In genomic region chr16:32517785-32518481, GRCm38 (mm10) we compare ENCODE assay signal across 36 mouse cellular contexts. TPM values are rescaled to one million over a fixed set of nuclear protein-coding genes. Genes with fewer than 3 reads are reported as not detected.
A peak's percentile ranks its signal among the peaks of the same experiment; 100 is the strongest.
DNase-seq lines count a peak whose midpoint lies in the region; ATAC-seq and TF ChIP-seq lines count a peak whose summit lies in the region.
"Had no signal": no experiment of that assay in that cellular context is flagged by ENCODE, and none has a peak within 500 bp of the region (broad histone marks: within the 10 kb centered on the region; RNA-seq: fewer than 3 reads in every experiment).

No protein-coding gene starts in this region.

- no peak overlapping the region for H3K4me3 ChIP-seq in liver, embryonic 12.5 days
- no peak overlapping the region for H3K4me3 ChIP-seq in liver, postnatal 0 days (ENCODE audit: low read depth, low read length)
- H3K4me3 ChIP-seq in lung, adult 2 months (replicated peaks; ENCODE audit: extremely low read depth, low read depth, low read length): no peak overlapping the region
- no peak overlapping the region for H3K4me3 ChIP-seq in midbrain, embryonic 11.5 days (ENCODE audit: low read depth, low read length)
- H3K4me3 ChIP-seq: embryonic facial prominence, embryonic 13.5 days; erythroblast, embryonic 14.5 days; forebrain, embryonic 12.5 days; heart, embryonic 10.5 days; heart, embryonic 15.5 days; midbrain, embryonic 12.5 days; myocyte; neural tube, embryonic 13.5 days had no signal

- peaks cover 98% of the 10 kb centered on the region for H3K4me1 ChIP-seq in liver, embryonic 12.5 days
- peaks cover 47% of the 10 kb centered on the region for H3K4me1 ChIP-seq in liver, postnatal 0 days (ENCODE audit: insufficient read depth)
- no peaks in the 10 kb centered on the region for H3K4me1 ChIP-seq in lung, adult 2 months (ENCODE audit: control insufficient read depth, insufficient read depth, low read length)
- H3K4me1 ChIP-seq in midbrain, embryonic 11.5 days (ENCODE audit: control insufficient read depth, insufficient read depth, low read length): peaks cover 13% of the 10 kb centered on the region

- DNase-seq in liver, postnatal 0 days: no peak
- peak; percentile 35 for DNase-seq in lung, postnatal 25 days (ENCODE audit: low spot score)
- DNase-seq in lung, adult 2 months: no peak
- peak; percentile 53 for DNase-seq in lung, postnatal 36 days
- DNase-seq in adrenal gland, postnatal 10 days: no peak
- no peak for DNase-seq in midbrain, embryonic 11.5 days (ENCODE audit: low spot score, missing footprints)
- DNase-seq: adrenal gland, postnatal 25 days; cerebellum, adult 11-12 months; cerebellum, adult 9-11 months; embryo, embryonic 11 days; gastrocnemius, postnatal 10 days; kidney, adult 9 months; kidney, postnatal 10 days; layer of hippocampus, postnatal 36 days; liver; lung, embryonic 14.5 days; right cerebral cortex, postnatal 14 days; thymus, adult 18-20 months; thymus, postnatal 36 days had no signal

- 78% methylated on average over 12 of the region's 12 CpGs for WGBS in liver, embryonic 12.5 days (ENCODE audit: insufficient replicate concordance)
- 80% methylated on average over 12 of the region's 12 CpGs for WGBS in liver, postnatal 0 days (ENCODE audit: insufficient replicate concordance)
- 78% methylated on average over 12 of the region's 12 CpGs for WGBS in lung, adult 2 months
- WGBS in midbrain, embryonic 11.5 days: 85% methylated on average over 12 of the region's 12 CpGs

- TF ChIP-seq POLR2A in lung, adult 2 months (IDR thresholded peaks at IDR 0.05; ENCODE audit: borderline replicate concordance, extremely low read depth, low read depth, low read length): no peak

- no peaks in the 10 kb centered on the region for H3K36me3 ChIP-seq in liver, embryonic 12.5 days
- H3K36me3 ChIP-seq in liver, postnatal 0 days (replicated peaks; ENCODE audit: insufficient read depth, low read length): no peaks in the 10 kb centered on the region
- no peaks in the 10 kb centered on the region for H3K36me3 ChIP-seq in midbrain, embryonic 11.5 days (ENCODE audit: control insufficient read depth, insufficient read depth, low read length)
- H3K36me3 ChIP-seq: embryonic facial prominence, embryonic 13.5 days; forebrain, embryonic 12.5 days; heart, embryonic 10.5 days; heart, embryonic 15.5 days; midbrain, embryonic 12.5 days; neural tube, embryonic 13.5 days had no signal

- ATAC-seq in liver, embryonic 12.5 days: no peak
- ATAC-seq in liver, postnatal 0 days: no peak
- no peak for ATAC-seq in midbrain, embryonic 11.5 days (ENCODE audit: low FRiP score)
- ATAC-seq: CD4-positive, CD25-positive, alpha-beta regulatory T cell, adult 4 months; hindbrain, embryonic 16.5 days had no signal

- H3K27ac ChIP-seq in liver, embryonic 12.5 days: 0 out of 2 replicates have a peak overlapping the region, but pooled peaks have one; percentile 100
- H3K27ac ChIP-seq in liver, postnatal 0 days (ENCODE audit: low read depth): no peak overlapping the region
- no peak overlapping the region for H3K27ac ChIP-seq in midbrain, embryonic 11.5 days (ENCODE audit: low read depth, low read length)
- H3K27ac ChIP-seq: embryonic facial prominence, embryonic 13.5 days; heart, embryonic 10.5 days; heart, embryonic 15.5 days; stomach, postnatal 0 days had no signal

- no peak overlapping the region for H3K4me2 ChIP-seq in liver, embryonic 12.5 days
- no peak overlapping the region for H3K4me2 ChIP-seq in liver, postnatal 0 days (ENCODE audit: low read depth, low read length)
- H3K4me2 ChIP-seq in midbrain, embryonic 11.5 days: no peak overlapping the region
- H3K4me2 ChIP-seq: embryonic facial prominence, embryonic 13.5 days; forebrain, embryonic 12.5 days; heart, embryonic 15.5 days; lung, embryonic 14.5 days; midbrain, embryonic 12.5 days; neural tube, embryonic 13.5 days had no signal

- no peak for TF ChIP-seq CTCF in liver, postnatal 0 days (IDR thresholded peaks at IDR 0.05; ENCODE audit: low read depth)
- no peak for TF ChIP-seq CTCF in lung, adult 2 months (IDR thresholded peaks at IDR 0.05; ENCODE audit: insufficient read depth, low read length)

- no peak for TF ChIP-seq EP300 in liver, postnatal 0 days (IDR thresholded peaks at IDR 0.05; ENCODE audit: low read depth)

- H3K9ac ChIP-seq in liver, embryonic 12.5 days: no peak overlapping the region
- no peak overlapping the region for H3K9ac ChIP-seq in liver, postnatal 0 days (replicated peaks)
- H3K9ac ChIP-seq in midbrain, embryonic 11.5 days (ENCODE audit: low read length): no peak overlapping the region
- H3K9ac ChIP-seq: embryonic facial prominence, embryonic 13.5 days; forebrain, embryonic 12.5 days; heart, embryonic 15.5 days; lung, embryonic 14.5 days; midbrain, embryonic 12.5 days; neural tube, embryonic 13.5 days had no signal

- no peaks in the 10 kb centered on the region for H3K9me3 ChIP-seq in liver, embryonic 12.5 days (replicated peaks)
- no peaks in the 10 kb centered on the region for H3K9me3 ChIP-seq in liver, postnatal 0 days (ENCODE audit: low read length)
- H3K9me3 ChIP-seq in midbrain, embryonic 11.5 days (ENCODE audit: control insufficient read depth, low read length): no peaks in the 10 kb centered on the region
- H3K9me3 ChIP-seq: embryonic facial prominence, embryonic 13.5 days; forebrain, embryonic 12.5 days; heart, embryonic 10.5 days; heart, embryonic 15.5 days; midbrain, embryonic 12.5 days; neural tube, embryonic 13.5 days had no signal

- H3K27me3 ChIP-seq in liver, embryonic 12.5 days (replicated peaks): no peaks in the 10 kb centered on the region
- H3K27me3 ChIP-seq in liver, postnatal 0 days (ENCODE audit: insufficient read depth, low read length): no peaks in the 10 kb centered on the region
- no peaks in the 10 kb centered on the region for H3K27me3 ChIP-seq in midbrain, embryonic 11.5 days (ENCODE audit: control insufficient read depth, insufficient read depth, low read length)
- H3K27me3 ChIP-seq: embryonic facial prominence, embryonic 13.5 days; heart, embryonic 15.5 days; midbrain, embryonic 12.5 days; neural tube, embryonic 13.5 days had no signal

RNA-seq across cellular contexts. Expression of gene Zdhhc19, which starts 21.9 kb away (rescaled TPM):
- polyA plus RNA-seq in liver, embryonic 12.5 days (2016; fragmentation: Nextera tagmentation; extraction: Ambion mirVana): not detected in 2 replicates
- not detected in 2 replicates for polyA plus RNA-seq in liver, postnatal 0 days (2015; fragmentation: Nextera tagmentation; extraction: Ambion mirVana)
- not detected in 2 replicates for polyA plus RNA-seq in lung, adult 2 months (2012; rRNA removed)
- not detected for total RNA-seq in adrenal gland, postnatal 10 days (2021)
- polyA plus RNA-seq in midbrain, embryonic 11.5 days (2014; fragmentation: Nextera tagmentation; extraction: Ambion mirVana): not detected in 2 replicates
- total RNA-seq: adrenal gland, postnatal 25 days; gastrocnemius, postnatal 10 days; heart, postnatal 25 days; layer of hippocampus, postnatal 36 days; midbrain, postnatal 0 days had no signal
- polyA plus RNA-seq: CD4-positive, CD25-positive, alpha-beta regulatory T cell, adult 4 months; embryonic facial prominence, embryonic 13.5 days; erythroblast, embryonic 14.5 days; forebrain, embryonic 12.5 days; heart, embryonic 10.5 days; heart, embryonic 15.5 days; hindbrain, embryonic 11.5 days; hindbrain, embryonic 16.5 days; limb, embryonic 11.5 days; lung, embryonic 14.5 days; midbrain, embryonic 12.5 days; myocyte; neural tube, embryonic 13.5 days; stomach, postnatal 0 days had no signal

RNA-seq across cellular contexts. Expression of gene Slc51a, which starts 30.3 kb away (rescaled TPM):
- polyA plus RNA-seq in liver, embryonic 12.5 days (2016; fragmentation: Nextera tagmentation; extraction: Ambion mirVana): 0.57 and 0.66 TPM in 2 replicates
- polyA plus RNA-seq in liver, postnatal 0 days (2015; fragmentation: Nextera tagmentation; extraction: Ambion mirVana): 0.81 and 1.0 TPM in 2 replicates
- polyA plus RNA-seq in lung, adult 2 months (2012; rRNA removed): 0.11 and 0.17 TPM in 2 replicates
- not detected for total RNA-seq in adrenal gland, postnatal 10 days (2021)
- polyA plus RNA-seq in midbrain, embryonic 11.5 days (2014; fragmentation: Nextera tagmentation; extraction: Ambion mirVana): 0.26 and 0.36 TPM in 2 replicates
- total RNA-seq: adrenal gland, postnatal 25 days; gastrocnemius, postnatal 10 days; layer of hippocampus, postnatal 36 days; megakaryocyte, adult 5-6 weeks; midbrain, postnatal 0 days had no signal
- polyA plus RNA-seq: CD4-positive, CD25-positive, alpha-beta regulatory T cell, adult 4 months; erythroblast, embryonic 14.5 days; hindbrain, embryonic 16.5 days; neural tube, embryonic 13.5 days had no signal

Comparison
In these comparisons a context has a peak if more than half of its experiments do, and no peak if none do; other contexts are left out.
1. DNase-seq: peak in lung, postnatal 25 days (single experiment) and lung, postnatal 36 days (single experiment); none in liver, postnatal 0 days (single experiment), lung, adult 2 months (single experiment), adrenal gland, postnatal 10 days (single experiment) and midbrain, embryonic 11.5 days (single experiment).